Mouse (Mus musculus) erythroblast, adult 5-6 weeks (primary cell): ENCODE results near the gene Ptprk. TPM values are rescaled to one million over a fixed set of nuclear protein-coding genes. Genes with fewer than 3 reads are reported as not detected.

ENCODE experiments used
- ATAC-seq: replicated peaks from 2 replicates; pipeline ENCODE4 v1.8.0; 2016; ENCODE audit warnings: moderate number of reproducible peaks, mild to moderate bottlenecking, moderate TSS enrichment, inconsistent platforms; ENCODE audit not compliant: poor library complexity, low FRiP score, severe bottlenecking
- total RNA-seq, 2 experiments: library from RNA; stranded (forward) in 1 of 2; stranded (reverse) in 1 of 2; fragments of 150-400 nt in 1 of 2; fragments of 200-764, 138-1000 nt in 1 of 2; gene quantifications; 2 replicates each; pipeline versions ENCODE4 v1.2.3 to v1.2.4; 2015 to 2017; ENCODE audit warnings: low replicate concordance in 2 of 2

Gene Ptprk
- total RNA-seq, 2 experiments from 2014 or later, result not detected

DNA sequence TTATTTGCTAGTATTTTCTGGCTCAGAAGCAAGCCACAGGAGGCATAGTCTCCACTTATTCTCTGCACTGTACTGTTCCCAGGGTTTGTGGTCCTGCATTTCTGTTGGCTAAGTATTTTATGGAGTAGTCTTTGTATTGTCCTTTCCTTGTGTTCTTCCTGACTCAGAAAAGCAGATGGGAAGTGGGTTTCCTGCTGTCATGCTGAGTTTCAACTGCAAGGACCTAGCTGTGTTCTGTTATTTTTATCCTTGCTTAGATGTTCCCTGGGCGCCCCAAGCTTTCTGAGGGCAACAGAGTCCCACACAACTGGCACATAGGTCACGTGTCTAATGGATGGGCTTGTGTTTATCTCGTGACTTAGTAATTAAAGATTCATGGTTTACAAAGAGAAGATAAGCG is 104.3 kb downstream of the Ptprk start:
- ATAC-seq, result no peak

GRCm38 (mm10) chr10:28182081-28182480 is 107.5 kb downstream of the Ptprk start:
- no peak for ATAC-seq

- ATAC-seq, result no peak
Observed at GRCm38 (mm10) chr10:28184675-28185074, 110.1 kb downstream of the Ptprk start.

DNA sequence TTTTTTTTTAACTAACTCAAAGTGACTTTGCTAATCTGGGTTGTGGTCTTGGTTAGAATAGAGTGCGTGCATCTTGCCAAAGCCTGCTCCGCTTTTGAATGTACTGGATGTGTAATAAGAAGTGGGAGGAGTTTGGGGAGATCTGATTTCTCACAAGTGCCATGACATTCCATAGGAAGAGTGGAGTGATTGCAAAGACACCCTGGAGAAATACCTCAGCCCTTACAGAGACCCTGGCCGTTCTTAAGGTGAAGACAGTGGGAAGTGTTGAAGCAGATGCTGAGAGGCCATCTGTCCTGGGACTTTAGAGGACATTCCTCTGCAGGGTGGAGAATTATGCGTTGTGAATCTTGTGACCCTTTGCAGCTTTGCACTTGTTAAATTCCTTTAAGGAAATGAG is 110.7 kb downstream of the Ptprk start:
- no peak for ATAC-seq

GRCm38 (mm10) chr10:28186018-28186800 is 111.6 kb downstream of the Ptprk start:
- no peak for ATAC-seq

DNA sequence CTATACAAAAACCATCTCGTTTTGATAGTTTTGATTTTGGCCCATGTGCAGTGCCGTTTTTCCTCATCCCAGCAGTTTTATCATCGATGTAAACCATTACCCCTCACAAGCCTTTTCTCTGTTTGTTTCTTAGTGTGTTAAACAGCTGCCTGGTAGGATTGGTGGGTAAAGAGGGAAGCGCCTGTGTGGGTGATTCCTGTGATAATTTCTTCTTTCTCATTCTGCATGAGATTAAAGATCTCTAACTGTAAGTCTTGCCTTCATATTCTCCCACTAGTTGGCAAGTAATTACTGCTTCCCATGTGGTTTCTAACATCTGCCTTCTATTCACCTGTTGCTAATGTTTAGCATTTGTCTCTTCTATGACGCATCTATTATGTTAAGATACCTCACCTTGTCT is 116.8 kb downstream of the Ptprk start:
- ATAC-seq, result no peak

GRCm38 (mm10) chr10:28193630-28194029 is 119.0 kb downstream of the Ptprk start:
- ATAC-seq, result no peak

DNA sequence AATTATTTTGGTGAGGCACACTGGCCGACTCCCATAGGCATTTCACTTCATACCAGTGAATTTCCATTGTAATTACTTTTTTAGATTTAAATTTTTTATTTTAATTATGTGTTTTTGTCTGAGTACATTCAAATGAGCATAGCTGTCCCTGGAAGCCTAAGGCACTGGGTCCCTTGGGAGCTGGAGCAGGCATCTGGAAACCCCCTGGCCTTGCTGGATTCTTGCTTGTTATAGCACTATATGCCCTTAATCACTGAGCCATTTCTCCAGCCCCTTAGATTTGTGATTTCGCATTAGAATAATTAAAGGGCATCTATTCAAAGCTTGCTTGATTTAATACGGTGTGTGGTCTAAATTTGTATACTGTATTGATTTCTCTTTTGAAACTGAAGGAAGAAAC is 126.0 kb downstream of the Ptprk start:
- ATAC-seq, result no peak

GRCm38 (mm10) chr10:28209394-28209793 is 134.8 kb downstream of the Ptprk start:
- no peak for ATAC-seq

- no peak for ATAC-seq
Observed at GRCm38 (mm10) chr10:28212083-28212482, 137.5 kb downstream of the Ptprk start.

- no peak for ATAC-seq
Observed at GRCm38 (mm10) chr10:28215153-28215552, 140.5 kb downstream of the Ptprk start.

GRCm38 (mm10) chr10:28223602-28224001 is 149.0 kb downstream of the Ptprk start:
- ATAC-seq, result no peak

DNA sequence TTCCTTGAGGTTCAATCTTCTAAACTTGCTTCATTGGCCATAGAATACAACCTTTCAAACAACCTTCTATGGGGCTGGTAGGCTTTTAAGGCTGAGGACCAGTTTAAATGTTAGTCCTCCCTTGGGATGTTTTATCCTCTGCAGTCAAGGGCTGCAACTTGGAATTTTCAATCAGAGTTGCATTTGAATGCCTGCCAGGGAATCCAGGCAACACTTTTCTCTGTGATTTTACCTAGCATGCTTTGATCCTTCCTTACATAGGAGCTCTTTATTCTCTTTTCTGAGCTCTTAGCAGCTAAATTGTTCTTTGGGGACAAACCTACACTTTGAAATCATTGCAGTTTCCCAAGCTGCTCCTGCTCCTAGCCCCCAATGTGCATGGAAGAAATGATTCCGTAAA is 149.8 kb downstream of the Ptprk start:
- ATAC-seq, result no peak

DNA sequence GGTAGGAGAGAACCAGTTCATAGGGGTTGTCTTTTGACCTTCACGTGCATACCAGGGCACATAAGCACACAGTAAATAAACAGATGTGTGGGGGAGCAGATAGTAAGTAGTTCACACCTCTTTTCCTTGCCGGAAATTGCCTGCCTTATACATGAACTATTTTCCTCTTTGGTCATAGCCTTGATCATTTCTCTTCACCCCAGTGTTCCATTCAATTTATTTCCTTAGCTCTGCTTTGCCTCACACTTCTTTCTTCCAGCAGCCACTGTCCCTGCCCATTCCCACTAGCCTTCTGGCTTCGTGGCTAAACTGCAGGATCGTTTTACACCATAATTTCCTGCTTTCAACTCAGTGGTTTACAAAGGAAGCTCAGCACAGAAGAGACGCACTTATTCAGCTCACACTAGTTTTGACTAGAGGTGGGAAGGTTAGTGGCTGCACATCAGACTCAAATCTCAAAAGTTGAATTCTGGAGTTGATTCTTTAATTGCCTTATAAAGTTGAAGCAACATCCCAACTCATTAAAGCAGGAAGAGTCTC is 151.0 kb downstream of the Ptprk start:
- ATAC-seq, result no peak

GRCm38 (mm10) chr10:28227732-28228131 is 153.1 kb downstream of the Ptprk start:
- ATAC-seq, result no peak

- no peak for ATAC-seq
Observed at GRCm38 (mm10) chr10:28228208-28228607, 153.6 kb downstream of the Ptprk start.

GRCm38 (mm10) chr10:28232273-28233167 is 157.9 kb downstream of the Ptprk start:
- no peak for ATAC-seq

- no peak for ATAC-seq
Observed at GRCm38 (mm10) chr10:28249047-28249446, 174.4 kb downstream of the Ptprk start.

GRCm38 (mm10) chr10:28251385-28251784 is 176.8 kb downstream of the Ptprk start:
- no peak for ATAC-seq

DNA sequence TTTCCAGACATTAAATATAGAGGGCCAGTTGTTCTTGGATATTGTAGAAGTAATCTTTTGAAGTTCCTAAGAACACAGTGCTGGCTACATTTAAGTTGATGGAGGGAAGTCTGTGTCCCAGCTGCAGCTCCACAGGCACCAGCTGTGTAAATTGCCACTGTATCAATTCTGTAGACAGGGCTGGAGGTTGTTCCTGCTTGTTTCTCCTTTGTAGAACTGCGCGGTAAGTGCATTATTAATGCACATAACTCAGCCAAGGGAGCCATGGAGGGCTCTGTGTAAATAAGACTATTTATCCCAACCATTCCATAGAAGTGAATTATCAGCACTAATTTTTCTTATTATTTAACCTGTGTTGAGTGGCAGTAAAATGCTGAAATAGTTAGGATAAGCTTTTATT is 186.0 kb downstream of the Ptprk start:
- ATAC-seq, result no peak

DNA sequence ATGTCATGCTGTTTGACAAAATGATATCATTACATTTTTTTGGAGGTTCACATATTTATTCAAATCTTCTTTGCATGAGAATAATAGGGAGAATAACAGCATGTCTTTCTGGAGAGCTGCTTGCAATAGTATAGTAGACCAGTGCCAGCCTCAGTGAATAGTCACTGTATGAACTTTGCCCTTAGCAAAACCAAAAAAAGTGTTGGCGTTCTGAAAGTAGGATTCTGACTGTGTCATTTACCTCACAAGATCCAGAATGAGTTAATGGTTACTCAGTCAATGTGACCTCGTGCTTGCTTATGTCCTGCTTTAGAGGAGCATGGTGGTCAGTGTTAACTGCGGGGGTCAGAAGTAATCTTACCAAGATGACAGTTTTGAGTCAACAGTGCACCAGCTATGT is 187.5 kb downstream of the Ptprk start:
- no peak for ATAC-seq
